Mouse (Mus musculus) small intestine, adult 2 months (tissue): ENCODE results near the gene Mastl.

Experiments
- CTCF ChIP-seq: fragments of 200-500 bp; IDR thresholded peaks from 2 replicates; pipeline ENCODE4 v1.5.1; 2012; ENCODE audit warnings: low read depth, mild to moderate bottlenecking, control low read depth, inconsistent platforms, low read length, moderate library complexity, mixed read lengths; ENCODE audit not compliant: insufficient replicate concordance, insufficient read length; ENCODE audit errors: extremely low read depth
- POLR2A ChIP-seq: fragments of 200-500 bp; IDR thresholded peaks from 2 replicates; pipeline ENCODE4 v1.6.1; 2012; ENCODE audit warnings: low read depth, mild to moderate bottlenecking, control low read depth, inconsistent platforms, low read length, moderate library complexity

GRCm38 (mm10) chr2:23119573-23119972, 36.3 kb downstream of the Mastl start:
- no peak for TF ChIP-seq CTCF
- no peak for TF ChIP-seq POLR2A
